Mouse (Mus musculus) CD8-positive naive resting alpha-beta T cell, adult 2 months (primary cell): ENCODE data around the gene Zik1.

Experiments used
- DNase-seq, 2 experiments: peaks; one replicate each; pipeline ENCODE4 v3.0.0; 2022; ENCODE audit warnings: low read depth in 2 of 2, low spot score in 2 of 2

Zik1 gene

GRCm38 (mm10) chr7:10494786-10495521, at the start of gene Zik1:
Gene Zik1, minus strand, starts transcription at chr7:10495394.
- peak in 1 of 2 experiments; percentile 8 for DNase-seq

- DNase-seq: no peak
Measured at GRCm38 (mm10) chr7:10495578-10495977, 384 bp upstream of the Zik1 start.

- DNase-seq: no peak
Measured at GRCm38 (mm10) chr7:10480588-10481233, 14.5 kb downstream of the Zik1 start.

- DNase-seq: no peak
Measured at GRCm38 (mm10) chr7:10479813-10480212, 15.4 kb downstream of the Zik1 start.

- no peak for DNase-seq
Measured at GRCm38 (mm10) chr7:10458166-10458565, 37.0 kb downstream of the Zik1 start.

- no peak for DNase-seq
Measured at GRCm38 (mm10) chr7:10443031-10443430, 52.2 kb downstream of the Zik1 start, which contains the start of gene Vmn1r67. Gene Vmn1r67, plus strand, starts transcription at chr7:10443331.
